Mouse (Mus musculus): ENCODE data around the gene Adtrp. TPM values are rescaled to one million over a fixed set of nuclear protein-coding genes. Genes with fewer than 3 reads are reported as not detected.
A peak's percentile ranks its signal among the peaks of the same experiment; 100 is the strongest.

Gene Adtrp
- polyA plus RNA-seq, 1 experiment from 2014 or later = 8.7 TPM

DNA sequence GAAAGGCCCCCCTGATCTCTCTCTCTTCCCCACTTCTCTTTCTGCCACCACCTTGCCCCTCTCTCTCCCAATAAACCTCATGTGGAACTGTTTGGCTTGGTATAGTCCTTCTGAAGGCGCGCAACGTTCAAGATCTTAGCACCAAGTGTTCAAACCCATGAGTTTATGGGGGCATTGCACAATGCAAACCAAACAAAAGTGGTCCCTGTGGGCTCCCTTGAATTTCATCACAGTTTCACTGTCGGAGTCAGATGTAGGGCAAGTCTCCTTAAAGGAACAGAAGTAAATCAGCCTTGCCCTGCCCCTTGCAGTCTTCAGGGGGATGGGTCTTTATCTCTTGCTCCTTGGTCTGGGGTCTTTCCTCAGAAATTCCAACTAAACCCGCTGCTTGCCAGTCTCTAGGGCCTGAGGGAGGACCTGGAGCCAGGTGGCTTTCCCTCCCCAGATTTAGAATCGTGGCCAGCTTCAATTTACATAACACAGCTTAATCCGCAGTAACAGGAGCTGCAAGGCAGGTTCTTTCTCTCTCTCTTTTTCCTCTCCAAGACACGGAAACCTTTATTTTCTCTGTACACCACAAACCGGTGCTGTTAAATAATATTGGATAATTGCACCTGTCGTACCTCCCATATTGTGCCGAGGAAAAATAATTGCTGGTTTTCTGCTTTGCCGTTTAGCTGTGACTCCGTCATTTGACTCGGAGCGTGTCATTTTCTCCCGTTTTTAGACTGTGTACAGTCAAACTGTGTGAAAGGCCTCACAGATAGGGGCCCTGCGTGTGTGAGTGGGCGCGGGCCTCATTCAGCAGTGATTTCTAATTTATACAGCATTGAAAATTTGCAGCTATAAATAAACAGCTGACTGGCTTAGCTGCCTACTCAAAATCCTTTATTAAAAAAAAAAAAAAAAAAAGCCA is 88.7 kb downstream of the Adtrp start:
- ATAC-seq = no peak

DNA sequence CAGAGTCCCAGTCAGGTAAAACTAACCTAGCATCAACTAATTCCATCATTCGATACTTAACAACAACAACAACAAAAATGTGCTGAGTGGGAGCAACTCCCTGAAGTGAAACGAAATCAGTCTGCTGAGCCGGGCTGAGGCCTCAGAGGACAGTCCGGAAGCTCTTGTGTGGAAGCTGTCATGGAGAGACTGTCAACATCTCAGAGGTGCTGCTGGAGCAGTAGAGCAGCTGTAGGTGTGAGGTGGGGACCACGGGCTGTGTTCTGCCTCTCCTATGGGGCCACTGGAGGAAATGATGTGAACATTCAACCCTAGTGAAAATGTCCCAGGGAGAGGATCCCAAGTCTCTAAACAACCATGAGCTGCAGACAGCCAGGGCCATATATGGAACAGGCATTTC is 94.4 kb downstream of the Adtrp start:
- Histone ChIP-seq H3K4me1 (replicated peaks) (no peaks in the 10 kb centered on the region; the same call in 1 of the 2 replicates), H3K4me3 (replicated peaks) (no peak overlapping the region), H3K27me3 (replicated peaks) (no peaks in the 10 kb centered on the region), H3K4me2 (replicated peaks) (no peak overlapping the region), H3K9ac (no peak overlapping the region), H3K27ac (no peak overlapping the region), H3K36me3 (no peaks in the 10 kb centered on the region), H3K9me3 (no peaks in the 10 kb centered on the region)
- no peak for ATAC-seq
- 81% methylated on average over 5 of the region's 5 CpGs for WGBS

More for the DNA sequence above, 88.7 kb downstream of the Adtrp start:
- Histone ChIP-seq H3K4me2 (replicated peaks) (no peak overlapping the region), H3K27ac (no peak overlapping the region), H3K36me3 (no peaks in the 10 kb centered on the region), H3K4me1 (replicated peaks) (no peaks in the 10 kb centered on the region), H3K9me3 (no peaks in the 10 kb centered on the region), H3K9ac (no peak overlapping the region), H3K27me3 (replicated peaks) (no peaks in the 10 kb centered on the region), H3K4me3 (replicated peaks) (no peak overlapping the region)
- 63% methylated on average over 19 of the region's 19 CpGs for WGBS

DNA sequence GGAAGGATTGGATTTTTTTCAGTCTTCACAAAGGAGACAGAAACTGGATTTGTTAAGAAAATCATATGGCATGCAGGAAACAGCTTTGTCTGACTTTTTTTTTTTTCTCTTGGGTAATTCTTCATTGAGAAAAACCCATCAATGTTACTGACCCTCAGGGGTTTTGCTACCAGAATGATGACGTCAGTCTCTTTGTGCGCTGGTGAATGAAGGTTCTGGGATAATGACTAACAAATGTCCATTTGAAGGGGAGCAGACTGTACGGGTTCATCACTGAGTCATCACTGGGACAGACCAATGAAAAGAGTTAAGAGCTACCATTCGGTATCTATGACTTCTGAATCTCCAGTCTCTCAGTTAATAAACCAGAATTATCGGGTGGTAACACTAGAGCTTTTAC is 97.0 kb downstream of the Adtrp start:
- Histone ChIP-seq H3K27ac (no peak overlapping the region), H3K4me2 (replicated peaks) (no peak overlapping the region), H3K4me1 (replicated peaks) (no peaks in the 10 kb centered on the region; the same call in 1 of the 2 replicates), H3K36me3 (no peaks in the 10 kb centered on the region), H3K9me3 (no peaks in the 10 kb centered on the region), H3K4me3 (replicated peaks) (no peak overlapping the region), H3K27me3 (replicated peaks) (no peaks in the 10 kb centered on the region), H3K9ac (no peak overlapping the region)
- WGBS = 75% methylated on average over 5 of the region's 5 CpGs
- no peak for ATAC-seq

DNA sequence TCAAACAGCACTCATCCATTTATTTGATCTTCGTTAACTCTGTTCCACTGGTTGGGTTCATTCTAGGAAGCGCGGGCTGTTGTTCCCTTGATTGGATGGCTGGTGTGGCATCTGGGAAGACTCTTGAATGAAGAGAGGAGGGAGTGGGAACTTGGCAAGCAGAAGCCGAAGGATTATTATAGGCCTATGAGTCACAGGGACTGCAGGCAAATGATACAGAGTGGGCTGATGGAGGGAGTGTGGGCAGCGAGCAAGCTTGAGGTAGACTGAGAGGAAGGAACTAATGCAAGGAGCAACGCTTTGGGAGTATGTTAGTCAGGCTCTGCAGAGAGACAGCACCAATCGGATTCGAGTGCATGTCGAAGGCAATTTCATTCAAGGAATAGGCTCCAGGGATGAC is 98.6 kb downstream of the Adtrp start:
- ATAC-seq = no peak
- no peaks in the 10 kb centered on the region for H3K9me3 ChIP-seq
- no peaks in the 10 kb centered on the region; the same call in 1 of the 2 replicates for H3K4me1 ChIP-seq (replicated peaks)
- H3K4me3 ChIP-seq (replicated peaks) = no peak overlapping the region
- no peak overlapping the region for H3K9ac ChIP-seq
- 65% methylated on average over 9 of the region's 9 CpGs for WGBS
- H3K36me3 ChIP-seq = no peaks in the 10 kb centered on the region
- H3K27ac ChIP-seq = no peak overlapping the region
- no peaks in the 10 kb centered on the region for H3K27me3 ChIP-seq (replicated peaks)
- no peak overlapping the region for H3K4me2 ChIP-seq (replicated peaks)

DNA sequence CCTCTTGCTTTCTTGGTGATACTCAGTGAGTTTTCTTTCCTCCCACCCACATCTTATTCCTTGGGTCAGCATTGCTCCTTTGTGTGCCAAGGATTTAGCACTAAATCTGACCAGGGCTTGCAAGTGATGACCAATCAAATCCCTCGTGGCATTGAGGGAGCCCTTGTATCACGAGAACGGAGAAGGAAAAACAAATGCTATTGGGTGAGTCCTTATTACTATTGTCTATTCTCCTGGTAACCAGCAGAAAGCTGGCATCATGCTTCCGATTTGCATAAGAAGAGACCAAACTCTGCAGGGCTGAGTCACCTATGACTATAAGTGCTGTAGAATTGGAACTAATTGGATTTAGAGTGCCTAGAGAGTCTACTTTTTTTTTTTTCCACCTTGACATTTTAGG is 99.8 kb downstream of the Adtrp start:
- Histone ChIP-seq H3K9ac (no peak overlapping the region), H3K4me2 (replicated peaks) (no peak overlapping the region), H3K9me3 (no peaks in the 10 kb centered on the region), H3K4me1 (replicated peaks) (no peaks in the 10 kb centered on the region; the same call in 1 of the 2 replicates), H3K27ac (no peak overlapping the region), H3K27me3 (replicated peaks) (no peaks in the 10 kb centered on the region), H3K4me3 (replicated peaks) (no peak overlapping the region), H3K36me3 (no peaks in the 10 kb centered on the region)
- WGBS = 83% methylated on average over 4 of the region's 4 CpGs
- no peak for ATAC-seq

DNA sequence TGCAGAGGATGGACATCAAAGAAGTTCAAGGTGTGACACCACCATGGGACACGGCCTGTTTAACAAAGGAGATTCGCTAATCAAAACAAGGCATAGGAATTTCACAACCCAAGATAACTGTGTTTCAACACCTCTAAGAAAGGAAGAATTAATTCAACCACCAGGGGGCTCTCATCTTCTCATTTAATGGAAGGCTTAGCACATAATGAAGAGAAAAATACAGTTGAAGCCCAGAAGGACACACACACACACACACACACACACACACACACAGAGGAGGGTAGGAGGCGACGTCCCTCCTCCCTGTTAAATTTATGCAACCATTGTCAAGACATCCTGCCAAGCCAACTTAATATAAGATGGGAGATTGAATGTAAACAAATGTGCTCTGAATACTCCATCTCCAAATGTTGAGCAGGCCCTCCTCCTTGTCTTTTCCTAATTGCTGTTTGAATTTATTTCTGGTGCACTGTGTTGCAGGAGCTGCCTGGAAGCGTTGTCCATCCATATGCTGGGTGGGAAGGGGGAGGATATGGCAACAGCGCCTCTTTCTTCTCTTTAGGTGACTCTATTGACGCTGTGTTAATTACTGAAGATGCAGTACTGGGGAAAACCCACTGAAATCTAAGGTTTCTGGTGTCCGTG is 100.4 kb downstream of the Adtrp start:
- no peaks in the 10 kb centered on the region for H3K27me3 ChIP-seq (replicated peaks)
- H3K27ac ChIP-seq = no peak overlapping the region
- no peaks in the 10 kb centered on the region; the same call in 1 of the 2 replicates for H3K4me1 ChIP-seq (replicated peaks)
- no peak overlapping the region for H3K9ac ChIP-seq
- no peaks in the 10 kb centered on the region for H3K9me3 ChIP-seq
- WGBS = 53% methylated on average over 8 of the region's 8 CpGs
- H3K4me2 ChIP-seq (replicated peaks) = no peak overlapping the region
- H3K36me3 ChIP-seq = no peaks in the 10 kb centered on the region
- ATAC-seq = no peak
- no peak overlapping the region for H3K4me3 ChIP-seq (replicated peaks)

DNA sequence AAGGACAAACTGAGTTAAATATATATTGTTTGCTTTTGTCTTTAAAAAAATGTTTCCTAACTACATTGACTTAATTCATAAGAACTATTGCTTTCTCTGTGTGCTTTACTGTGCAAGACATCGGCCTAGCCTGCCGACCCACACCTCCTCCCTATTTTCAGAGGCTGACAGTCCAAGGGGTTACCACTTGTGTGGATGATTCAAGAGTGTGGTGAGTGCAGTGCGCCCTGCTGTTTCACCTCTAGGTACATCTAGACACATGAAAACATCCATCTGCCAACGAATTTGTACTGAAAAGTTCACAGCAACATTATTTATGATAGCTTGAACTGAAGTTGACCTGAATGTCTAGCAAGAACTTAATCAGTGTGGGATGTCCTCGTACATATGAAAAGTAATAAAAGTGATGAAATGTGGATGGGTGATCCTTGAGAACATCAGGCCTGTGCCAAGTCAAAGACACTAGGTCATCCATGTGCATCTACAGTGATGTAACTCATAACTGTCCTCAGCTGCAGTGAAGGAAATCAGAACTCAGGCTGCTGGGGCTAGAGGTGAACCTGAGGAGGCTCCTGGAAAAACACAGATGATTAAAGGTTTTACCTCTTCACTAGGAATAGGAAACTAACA is 106.9 kb downstream of the Adtrp start:
- no peak overlapping the region for H3K4me2 ChIP-seq (replicated peaks)
- H3K36me3 ChIP-seq = no peaks in the 10 kb centered on the region
- ATAC-seq = no peak

DNA sequence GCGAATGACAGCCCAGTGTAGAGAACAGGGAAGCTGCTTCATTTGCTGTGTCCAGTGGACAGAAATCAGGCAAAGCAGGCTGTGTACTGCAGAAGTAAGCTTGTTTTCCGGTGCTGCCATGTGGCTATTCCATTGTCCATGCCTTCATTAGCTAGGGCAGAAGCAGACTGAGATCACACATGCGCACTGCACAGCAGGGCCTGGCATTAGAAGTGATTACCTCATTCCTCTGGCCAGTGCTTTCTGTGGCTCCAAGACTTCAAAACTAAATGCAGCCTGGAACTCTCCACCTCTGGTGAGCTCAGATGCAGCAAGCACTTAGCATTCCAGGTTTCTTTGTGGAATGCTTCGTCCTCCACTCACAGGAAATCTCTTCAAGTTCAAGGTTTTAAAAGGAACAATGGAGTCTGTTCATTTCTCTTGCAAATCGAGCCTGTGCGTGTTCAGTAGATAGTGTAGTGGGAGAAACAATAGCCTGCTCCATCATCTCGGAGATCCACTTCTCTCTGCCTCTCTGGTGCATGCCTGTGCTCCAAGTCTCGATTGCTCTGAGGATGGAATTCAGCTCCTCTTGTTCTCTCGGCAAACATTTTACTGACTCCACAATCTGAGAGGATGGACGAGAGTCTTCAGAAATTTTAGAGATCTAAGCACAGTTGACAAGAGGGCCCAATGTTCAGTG is 109.7 kb downstream of the Adtrp start:
- H3K27ac ChIP-seq = no peak overlapping the region
- no peaks in the 10 kb centered on the region for H3K27me3 ChIP-seq (replicated peaks)
- 0 out of 2 replicates have a peak, but pooled peaks have one; percentile 31 for ATAC-seq
- WGBS = 55% methylated on average over 10 of the region's 10 CpGs
- H3K4me3 ChIP-seq (replicated peaks) = no peak overlapping the region
- H3K36me3 ChIP-seq = no peaks in the 10 kb centered on the region
- H3K9ac ChIP-seq = no peak overlapping the region
- H3K4me2 ChIP-seq (replicated peaks) = no peak overlapping the region
- no peaks in the 10 kb centered on the region for H3K4me1 ChIP-seq (replicated peaks)
- no peaks in the 10 kb centered on the region for H3K9me3 ChIP-seq

More for the DNA sequence above, 106.9 kb downstream of the Adtrp start:
- no peaks in the 10 kb centered on the region for H3K27me3 ChIP-seq (replicated peaks)
- no peak overlapping the region for H3K4me3 ChIP-seq (replicated peaks)
- H3K9me3 ChIP-seq = no peaks in the 10 kb centered on the region
- no peak overlapping the region for H3K27ac ChIP-seq
- H3K9ac ChIP-seq = no peak overlapping the region
- no peaks in the 10 kb centered on the region for H3K4me1 ChIP-seq (replicated peaks)
- 57% methylated on average over 5 of the region's 5 CpGs for WGBS

DNA sequence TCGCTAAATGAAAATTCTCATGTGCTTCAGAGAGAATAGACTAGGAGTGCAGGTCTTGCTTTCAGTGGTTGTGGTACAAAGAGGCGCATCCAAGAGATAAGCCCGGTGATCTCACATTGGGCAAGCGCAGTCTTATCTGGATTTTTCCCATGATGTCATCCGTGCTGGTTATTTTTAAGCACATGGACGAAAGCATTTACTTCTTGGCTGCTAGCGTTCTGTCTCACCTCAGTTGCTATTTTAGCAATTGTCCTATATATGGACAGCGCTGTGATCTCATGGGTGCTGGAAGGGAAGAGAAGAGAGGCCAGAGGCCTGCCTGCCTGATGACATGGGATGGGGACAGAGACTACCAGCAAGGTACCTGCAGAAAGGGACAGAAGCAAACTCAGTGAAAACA is 117.8 kb downstream of the Adtrp start:
- Histone ChIP-seq H3K9ac (no peak overlapping the region), H3K4me2 (replicated peaks) (no peak overlapping the region)

DNA sequence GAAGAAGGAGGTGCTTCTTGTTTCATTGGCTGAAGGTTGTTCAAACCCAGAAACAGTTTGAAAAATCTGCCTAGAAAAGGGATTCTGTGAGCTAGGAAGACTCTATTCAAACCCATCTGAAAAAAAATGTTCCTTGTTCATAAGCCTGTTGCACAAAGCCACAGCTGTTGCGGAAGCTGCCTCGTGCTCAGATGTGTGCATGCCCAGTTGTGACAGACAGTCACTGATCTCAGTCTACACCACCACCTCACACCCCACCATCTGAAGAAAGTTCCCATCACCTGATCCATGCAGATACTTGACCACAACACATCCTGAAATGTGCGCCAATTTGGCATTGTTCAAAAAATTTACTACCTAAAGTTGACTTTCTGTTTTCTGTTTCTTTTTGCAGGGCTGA is 119.7 kb downstream of the Adtrp start:
- no peaks in the 10 kb centered on the region for H3K36me3 ChIP-seq
- H3K9ac ChIP-seq = no peak overlapping the region
- H3K4me3 ChIP-seq (replicated peaks) = no peak overlapping the region
- no peak overlapping the region for H3K27ac ChIP-seq
- H3K9me3 ChIP-seq = no peaks in the 10 kb centered on the region
- no peaks in the 10 kb centered on the region for H3K27me3 ChIP-seq (replicated peaks)
- no peak overlapping the region for H3K4me2 ChIP-seq (replicated peaks)
- WGBS = 91% methylated on average over 3 of the region's 3 CpGs
- no peaks in the 10 kb centered on the region for H3K4me1 ChIP-seq (replicated peaks)
- no peak for ATAC-seq

More for the DNA sequence above, 117.8 kb downstream of the Adtrp start:
- no peaks in the 10 kb centered on the region for H3K27me3 ChIP-seq (replicated peaks)
- no peak overlapping the region for H3K4me3 ChIP-seq (replicated peaks)
- WGBS = 90% methylated on average over 8 of the region's 8 CpGs
- no peak for ATAC-seq
- no peaks in the 10 kb centered on the region for H3K9me3 ChIP-seq
- H3K27ac ChIP-seq = no peak overlapping the region
- H3K4me1 ChIP-seq (replicated peaks) = no peaks in the 10 kb centered on the region
- H3K36me3 ChIP-seq = no peaks in the 10 kb centered on the region

DNA sequence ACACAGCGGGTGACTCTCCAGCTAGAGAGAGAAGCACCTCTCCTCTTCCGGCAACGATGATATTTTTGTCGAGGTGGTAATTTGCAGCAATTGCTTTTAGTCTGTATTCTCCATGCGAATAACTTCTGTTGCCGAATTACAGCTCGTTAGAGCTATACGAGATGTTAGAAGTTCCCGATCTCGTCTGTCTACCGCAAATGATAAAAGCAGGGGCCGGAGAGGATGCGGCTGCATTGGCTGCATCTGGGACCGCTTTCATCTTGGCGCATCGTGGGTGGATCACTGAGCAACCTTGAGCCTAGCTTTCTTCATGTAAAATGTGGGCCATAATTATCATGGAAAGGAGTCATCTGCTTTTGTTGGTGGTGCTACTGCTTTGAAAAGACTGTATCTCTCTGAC is 128.2 kb downstream of the Adtrp start:
- Histone ChIP-seq H3K4me2 (replicated peaks) (no peak overlapping the region), H3K36me3 (no peaks in the 10 kb centered on the region), H3K4me1 (replicated peaks) (no peaks in the 10 kb centered on the region), H3K4me3 (replicated peaks) (no peak overlapping the region), H3K27me3 (replicated peaks) (no peaks in the 10 kb centered on the region), H3K9me3 (no peaks in the 10 kb centered on the region), H3K27ac (no peak overlapping the region), H3K9ac (no peak overlapping the region)
- 92% methylated on average over 16 of the region's 16 CpGs for WGBS
- no peak for ATAC-seq

DNA sequence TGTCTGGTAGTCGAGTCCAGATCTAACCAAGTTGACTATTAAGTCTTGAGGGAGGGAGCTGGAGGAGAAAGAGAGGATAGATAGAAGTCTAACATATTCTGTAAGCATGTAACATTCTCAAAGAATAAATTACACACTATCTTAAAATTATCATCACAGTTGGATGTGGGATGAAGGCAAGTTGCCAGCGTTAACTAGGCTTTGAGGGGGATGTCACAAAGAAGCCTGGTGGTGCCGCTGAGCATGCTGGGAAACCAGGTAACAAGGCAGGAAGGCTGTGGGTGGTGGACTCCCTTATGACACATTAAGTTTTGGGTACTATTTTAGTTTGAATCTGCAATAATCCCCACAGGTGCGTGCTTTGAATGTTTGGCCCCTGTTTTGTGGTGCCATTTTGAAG is 129.4 kb downstream of the Adtrp start:
- H3K4me3 ChIP-seq (replicated peaks) = no peak overlapping the region
- ATAC-seq = no peak
- no peaks in the 10 kb centered on the region for H3K36me3 ChIP-seq
- H3K4me2 ChIP-seq (replicated peaks) = no peak overlapping the region
- no peak overlapping the region for H3K27ac ChIP-seq
- no peak overlapping the region for H3K9ac ChIP-seq
- no peaks in the 10 kb centered on the region for H3K4me1 ChIP-seq (replicated peaks)
- no peaks in the 10 kb centered on the region for H3K9me3 ChIP-seq
- WGBS = 91% methylated on average over 4 of the region's 4 CpGs
- H3K27me3 ChIP-seq (replicated peaks) = no peaks in the 10 kb centered on the region

Data from intestine, embryonic 15.5 days (tissue).